Mouse (Mus musculus): ENCODE measurements around the gene Wdr17. TPM values are rescaled to one million over a fixed set of nuclear protein-coding genes. Genes with fewer than 3 reads are reported as not detected.

Gene Wdr17
- polyA plus RNA-seq, 1 experiment from 2014 or later: 7.2 TPM

Other genes with a start within 250 kb of the Wdr17 start
- 207 and 219 TPM in 2 replicates for gene Gpm6a, start 67.7 kb upstream of the Wdr17 start, polyA plus RNA-seq (2016; fragmentation: Nextera tagmentation; extraction: Ambion mirVana)